Mouse (Mus musculus): ENCODE results near the gene Tcp11l1. TPM values are rescaled to one million over a fixed set of nuclear protein-coding genes. Genes with fewer than 3 reads are reported as not detected.

Tcp11l1 gene
- total RNA-seq (2023) = 1 to 10 TPM; 2.8 to 4.0 TPM

GRCm38 (mm10) chr2:104711585-104712485, at the start of gene Tcp11l1:
Gene Tcp11l1, minus strand, starts transcription at chr2:104712169.

DNA sequence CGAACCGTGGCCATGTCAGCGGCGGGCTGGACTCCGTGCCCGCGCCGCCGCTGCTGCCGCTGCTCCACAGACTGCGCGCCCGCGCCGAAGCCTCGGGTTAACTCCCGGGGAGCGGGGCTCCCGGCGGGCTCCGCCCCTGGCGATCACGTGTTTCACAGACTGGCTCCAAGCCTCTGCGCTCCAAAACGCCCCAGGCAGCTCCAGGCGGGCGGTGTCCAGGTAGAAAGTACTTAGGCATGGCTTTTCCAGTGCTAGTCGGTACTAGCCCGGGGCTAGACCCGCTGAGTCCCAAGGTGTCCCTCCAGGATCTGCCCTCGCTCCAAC, 30.7 kb upstream of the Tcp11l1 start, which contains the start of gene Depdc7:
TSS of gene Depdc7 (minus strand) at position 138 of the 324 bp plus-strand sequence.

DNA sequence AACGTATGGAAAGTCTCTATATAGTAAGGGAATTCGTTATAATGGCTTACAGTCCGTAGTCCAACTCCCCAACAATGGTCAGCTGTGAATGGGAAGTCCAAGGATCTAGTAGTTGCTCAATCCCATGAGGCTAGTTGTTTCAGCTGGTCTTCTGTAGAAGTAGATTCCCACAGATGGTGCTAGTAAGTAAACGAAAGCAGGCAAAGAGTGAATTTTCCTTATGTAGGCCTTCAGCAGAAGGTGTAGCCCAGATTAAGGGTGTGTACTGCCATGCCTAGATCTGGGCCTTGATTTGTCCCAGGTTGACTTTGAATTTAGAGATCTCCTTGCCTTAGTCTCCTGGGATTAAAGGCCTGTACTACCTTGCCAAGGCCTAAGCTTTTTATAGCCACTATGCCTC, 4.3 kb upstream of the Tcp11l1 start, which contains the start of gene Pin1rt1:
TSS of gene Pin1rt1 (minus strand) at position 101 of the 400 bp plus-strand sequence.

Other genes with a start within 250 kb of the Tcp11l1 start
- gene Hipk3, start 217.7 kb downstream of the Tcp11l1 start, total RNA-seq (2023) = 10 to 100 TPM; 54.1 to 60.2 TPM
- 10 to 100 TPM; 55.0 to 59.5 TPM for gene Cstf3, start 121.6 kb downstream of the Tcp11l1 start, total RNA-seq (2023)
- gene Pin1rt1, start 4.2 kb upstream of the Tcp11l1 start, total RNA-seq (2023) = not detected
- under 1 TPM; 0.41 to 0.42 TPM for gene Depdc7, start 30.7 kb upstream of the Tcp11l1 start, total RNA-seq (2023)
- 10 to 100 TPM; 12.9 to 17.0 TPM for gene Qser1, start 104.6 kb upstream of the Tcp11l1 start, total RNA-seq (2023)
- 1 to 10 TPM; 5.3 to 9.5 TPM for gene Prrg4, start 137.7 kb upstream of the Tcp11l1 start, total RNA-seq (2023)
- not detected for gene Ccdc73, start 155.6 kb upstream of the Tcp11l1 start, total RNA-seq (2023)